Mouse (Mus musculus): ENCODE results near the gene D5Ertd579e.

The D5Ertd579e gene

GRCm38 (mm10) chr5:36574147-36574870, 121.5 kb downstream of the D5Ertd579e start:
- DNase-seq (ENCODE audit: low read depth in 2 of 2, low spot score in 2 of 2) = peak; percentile 27 to 35

GRCm38 (mm10) chr5:36573354-36573753, 122.5 kb downstream of the D5Ertd579e start:
- no peak for DNase-seq (ENCODE audit: low read depth in 2 of 2, low spot score in 2 of 2)

GRCm38 (mm10) chr5:36571371-36571770, 124.5 kb downstream of the D5Ertd579e start:
- DNase-seq (ENCODE audit: low read depth in 2 of 2, low spot score in 2 of 2) = no peak

GRCm38 (mm10) chr5:36570546-36571245, 125.1 kb downstream of the D5Ertd579e start:
- DNase-seq (ENCODE audit: low read depth in 2 of 2, low spot score in 2 of 2) = no peak

DNA sequence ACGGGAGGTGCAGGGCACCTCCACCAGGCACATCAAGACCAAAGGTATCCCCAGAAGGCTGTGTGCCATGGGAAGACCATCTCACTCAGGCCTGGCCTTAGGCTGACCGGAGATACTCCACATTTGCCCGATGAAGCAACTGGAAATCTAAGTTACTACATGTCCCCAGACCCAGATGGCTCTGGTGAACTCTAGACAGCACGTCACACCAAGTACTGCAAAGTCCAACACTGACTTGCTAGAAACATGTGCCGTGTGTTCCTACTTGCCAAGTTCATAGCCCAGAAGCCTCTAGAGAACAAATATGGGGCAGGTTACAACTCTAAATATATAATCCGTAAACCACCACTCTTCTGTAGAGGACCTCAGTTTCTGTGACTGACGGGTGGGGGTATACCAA, 125.7 kb downstream of the D5Ertd579e start:
- no peak for DNase-seq (ENCODE audit: low read depth in 2 of 2, low spot score in 2 of 2)

GRCm38 (mm10) chr5:36568118-36568517, 127.7 kb downstream of the D5Ertd579e start:
- DNase-seq (ENCODE audit: low read depth in 2 of 2, low spot score in 2 of 2) = no peak

- no peak for DNase-seq (ENCODE audit: low read depth in 2 of 2, low spot score in 2 of 2)
Measured at GRCm38 (mm10) chr5:36567627-36568026, 128.2 kb downstream of the D5Ertd579e start.

GRCm38 (mm10) chr5:36564530-36564929, 131.3 kb downstream of the D5Ertd579e start:
- DNase-seq (ENCODE audit: low read depth in 2 of 2, low spot score in 2 of 2) = no peak

- no peak for DNase-seq (ENCODE audit: low read depth in 2 of 2, low spot score in 2 of 2)
Measured at GRCm38 (mm10) chr5:36563741-36564140, 132.1 kb downstream of the D5Ertd579e start.

DNA sequence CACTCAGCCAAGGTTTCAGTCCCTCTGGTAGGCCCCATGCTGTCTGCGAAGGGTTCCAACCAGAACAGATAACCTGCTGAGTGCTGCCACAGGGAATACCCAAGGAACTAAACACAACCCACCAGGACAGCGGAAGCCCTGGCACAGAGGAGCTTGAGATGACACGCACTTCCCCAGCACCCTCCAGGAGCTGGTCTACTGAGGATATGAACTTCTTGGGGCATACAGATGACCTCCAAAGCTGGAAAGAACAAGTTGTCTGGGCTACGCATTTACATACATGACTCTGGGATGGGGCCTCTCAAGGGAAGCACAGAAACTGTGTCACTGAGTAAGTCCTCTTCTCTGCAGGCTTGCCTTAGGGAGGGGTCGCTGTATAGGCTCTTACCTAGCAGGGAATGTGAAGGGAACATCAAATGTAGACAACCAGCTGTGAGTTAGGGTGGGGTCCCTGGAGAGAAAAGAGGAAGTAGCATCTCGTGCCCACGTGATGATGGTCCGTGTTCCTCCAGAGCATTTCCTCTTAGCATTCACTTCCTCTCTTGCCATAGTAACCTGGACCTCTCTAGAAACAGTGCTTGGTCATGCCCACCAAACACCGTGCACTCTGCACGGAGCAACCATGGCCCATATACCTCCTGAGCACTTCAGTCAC, 132.9 kb downstream of the D5Ertd579e start:
- DNase-seq (ENCODE audit: low read depth in 2 of 2, low spot score in 2 of 2) = no peak

- DNase-seq (ENCODE audit: low read depth in 2 of 2, low spot score in 2 of 2) = no peak
Measured at GRCm38 (mm10) chr5:36561509-36561908, 134.3 kb downstream of the D5Ertd579e start.

DNA sequence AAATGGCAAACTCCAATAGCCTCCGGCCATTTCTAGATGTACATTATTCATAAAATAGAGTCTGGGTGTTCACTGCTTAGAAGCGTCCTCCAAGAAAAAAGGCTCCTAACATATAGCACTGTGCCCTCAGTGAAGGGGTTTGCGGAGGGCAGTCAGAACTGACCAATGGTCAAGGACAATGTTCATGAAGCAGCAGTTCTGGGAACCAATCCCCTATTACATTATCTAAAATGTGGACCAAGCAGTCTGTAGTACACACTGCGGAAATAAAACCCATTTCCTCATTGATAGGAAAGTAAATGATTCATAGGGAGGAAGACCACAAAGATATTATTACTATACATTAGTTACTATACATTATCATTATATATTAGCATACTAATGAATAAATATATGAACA, 135.3 kb downstream of the D5Ertd579e start:
- DNase-seq (ENCODE audit: low read depth in 2 of 2, low spot score in 2 of 2) = no peak

DNA sequence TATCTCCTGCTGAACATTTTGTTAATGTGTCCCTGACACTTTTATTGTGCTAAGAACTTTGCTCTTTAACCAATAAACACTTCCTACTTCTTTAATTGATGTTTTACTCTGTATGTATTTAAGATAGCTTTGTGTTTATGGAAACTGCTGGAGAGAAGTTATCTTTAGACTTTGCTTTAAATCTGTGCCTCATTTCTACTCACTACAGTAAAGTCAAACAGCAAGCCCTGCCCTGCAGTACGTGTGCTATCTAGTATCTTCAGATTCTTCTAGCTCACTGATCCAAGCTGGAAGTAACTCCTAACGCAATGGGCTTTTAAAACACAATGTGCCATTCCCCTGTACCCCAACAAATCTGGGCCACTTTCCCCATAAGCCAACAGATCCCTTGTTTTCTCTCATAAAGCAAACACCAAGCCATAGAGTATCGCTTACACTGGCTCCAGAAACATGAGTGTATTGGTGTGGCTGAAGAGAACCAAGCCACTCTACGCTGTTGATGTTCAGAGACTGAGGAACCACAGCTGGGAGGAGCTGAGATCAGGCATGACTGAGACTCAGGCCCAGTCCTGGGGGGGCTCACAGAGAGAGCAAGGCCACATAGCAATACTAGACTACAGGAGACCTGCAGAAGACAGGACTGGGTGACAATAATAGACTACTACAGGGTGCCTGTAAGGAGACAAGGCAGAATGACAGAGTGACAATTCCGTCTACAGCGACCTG, 136.2 kb downstream of the D5Ertd579e start:
- DNase-seq (ENCODE audit: low read depth in 2 of 2, low spot score in 2 of 2) = no peak

DNA sequence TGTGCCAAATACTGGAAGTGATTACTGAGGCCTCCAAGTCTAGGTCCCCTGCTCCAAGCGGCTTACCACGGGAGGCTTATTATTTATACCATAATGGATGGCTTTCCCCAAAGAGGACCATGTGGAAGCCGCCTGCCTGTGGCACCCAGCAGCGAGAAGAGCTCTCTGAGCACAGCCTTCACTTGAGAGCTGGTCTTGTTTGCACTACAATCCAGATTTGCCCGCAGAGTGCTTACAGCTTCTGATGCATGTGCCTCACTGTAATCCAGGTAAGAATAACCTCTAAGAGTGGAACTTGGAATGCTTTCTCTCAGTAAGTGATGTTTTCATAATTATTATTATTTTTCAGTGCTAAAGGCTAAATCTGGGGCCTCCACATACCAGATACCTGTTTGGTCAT, 136.7 kb downstream of the D5Ertd579e start:
- no peak for DNase-seq (ENCODE audit: low read depth in 2 of 2, low spot score in 2 of 2)

- no peak for DNase-seq (ENCODE audit: low read depth in 2 of 2, low spot score in 2 of 2)
Measured at GRCm38 (mm10) chr5:36558526-36558925, 137.3 kb downstream of the D5Ertd579e start.

GRCm38 (mm10) chr5:36557584-36558308, 138.1 kb downstream of the D5Ertd579e start:
- no peak for DNase-seq (ENCODE audit: low read depth in 2 of 2, low spot score in 2 of 2)

GRCm38 (mm10) chr5:36556906-36557305, 138.9 kb downstream of the D5Ertd579e start:
- no peak for DNase-seq (ENCODE audit: low read depth in 2 of 2, low spot score in 2 of 2)

DNA sequence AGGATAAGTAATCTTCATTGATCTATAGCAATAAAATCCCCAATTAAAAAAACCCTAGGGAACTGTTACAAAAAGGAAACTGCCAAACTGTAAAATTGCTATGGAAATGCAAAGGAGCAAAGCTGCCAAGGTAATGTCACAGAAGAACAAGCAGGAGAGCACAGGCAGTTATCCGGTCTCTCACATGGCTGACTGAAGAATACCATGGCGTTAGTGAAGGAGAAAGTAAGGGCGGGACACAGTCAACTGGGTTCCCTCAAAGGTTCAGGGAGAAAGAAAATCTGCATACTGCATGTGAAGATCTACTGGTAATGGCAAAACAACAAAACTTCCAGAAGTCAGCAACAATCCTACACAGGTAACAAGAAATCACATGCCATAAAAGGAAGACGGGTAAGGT, 139.5 kb downstream of the D5Ertd579e start:
- DNase-seq (ENCODE audit: low read depth in 2 of 2, low spot score in 2 of 2) = no peak

- no peak for DNase-seq (ENCODE audit: low read depth in 2 of 2, low spot score in 2 of 2)
Measured at GRCm38 (mm10) chr5:36554496-36554895, 141.3 kb downstream of the D5Ertd579e start.

DNA sequence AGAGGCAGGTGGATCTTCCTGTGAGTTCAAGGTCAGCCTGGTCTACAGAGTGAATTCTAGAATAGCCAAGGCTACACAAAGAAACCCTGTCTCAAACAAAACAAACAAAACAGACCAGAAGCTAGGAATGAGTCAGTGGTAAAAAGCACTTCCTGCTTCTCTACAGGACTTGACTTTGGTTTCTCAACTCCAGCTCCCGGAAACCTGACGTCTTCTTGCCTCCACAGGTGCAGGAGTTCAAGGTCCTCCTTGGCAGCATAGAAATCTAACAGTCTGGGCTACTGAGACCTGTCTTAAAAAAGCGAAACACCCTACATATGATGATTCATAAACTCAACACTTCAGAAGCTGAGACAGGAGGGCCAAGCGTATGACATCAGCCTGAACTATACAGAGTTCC, 141.9 kb downstream of the D5Ertd579e start:
- peak in 1 of 2 experiments; percentile 29 for DNase-seq (ENCODE audit: low read depth in 2 of 2, low spot score in 2 of 2)

Data from CD8-positive naive resting alpha-beta T cell, adult 2 months (primary cell).